ENCODE assay signal across 12 mouse cellular contexts in genomic region chr11:114511994-114512393, GRCm38 (mm10).
"Had no signal": no experiment of that assay in that cellular context is flagged by ENCODE, and none has a peak within 500 bp of the region (broad histone marks: within the 10 kb centered on the region; RNA-seq: fewer than 3 reads in every experiment).

No protein-coding gene starts in this region.

- H3K9ac ChIP-seq: kidney, embryonic 15.5 days; limb, embryonic 15.5 days; liver, embryonic 12.5 days; lung, embryonic 15.5 days; neural tube, embryonic 12.5 days had no signal

- H3K4me2 ChIP-seq: kidney, embryonic 15.5 days; limb, embryonic 15.5 days; liver, embryonic 12.5 days; lung, embryonic 15.5 days; neural tube, embryonic 12.5 days had no signal

- ATAC-seq: liver, embryonic 12.5 days had no signal

- H3K27me3 ChIP-seq: limb, embryonic 15.5 days; neural tube, embryonic 12.5 days had no signal

- H3K36me3 ChIP-seq: kidney, embryonic 15.5 days; limb, embryonic 15.5 days; liver, embryonic 12.5 days; lung, embryonic 15.5 days; neural tube, embryonic 12.5 days had no signal

- H3K4me3 ChIP-seq: kidney, embryonic 15.5 days; layer of hippocampus, adult 2 months; limb, embryonic 15.5 days; liver, embryonic 12.5 days; lung, embryonic 15.5 days; myocyte; neural tube, embryonic 12.5 days had no signal

- DNase-seq: kidney, adult 2 months; lung, postnatal 14 days; midbrain, embryonic 14.5 days; right cerebral cortex, postnatal 14 days; thymus, postnatal 36 days had no signal

- H3K27ac ChIP-seq: kidney, embryonic 15.5 days; layer of hippocampus, adult 2 months; limb, embryonic 15.5 days; liver, embryonic 12.5 days; lung, embryonic 15.5 days; neural tube, embryonic 12.5 days had no signal

- H3K4me1 ChIP-seq: liver, embryonic 12.5 days had no signal

- H3K9me3 ChIP-seq: kidney, embryonic 15.5 days; limb, embryonic 15.5 days; liver, embryonic 12.5 days; lung, embryonic 15.5 days had no signal
